20 mouse cellular contexts compared by ENCODE assay signal in genomic region chr17:86611772-86612171, GRCm38 (mm10).
DNase-seq lines count a peak whose midpoint lies in the region; TF ChIP-seq lines count a peak whose summit lies in the region.
"Had no signal": no experiment of that assay in that cellular context is flagged by ENCODE, and none has a peak within 500 bp of the region (broad histone marks: within the 10 kb centered on the region; RNA-seq: fewer than 3 reads in every experiment).

No protein-coding gene starts in this region.

- DNase-seq in layer of hippocampus, adult 2 months (ENCODE audit: low spot score in 2 of 2) = no peak
- DNase-seq in layer of hippocampus, adult 11-12 months (ENCODE audit: low spot score) = no peak
- DNase-seq in testis, postnatal 14 days (ENCODE audit: low spot score) = peak; percentile 27
- DNase-seq in testis, postnatal 10 days (ENCODE audit: low spot score) = no peak
- DNase-seq in retina, postnatal 1 day = peak; percentile 22
- no peak for DNase-seq in cerebellum, adult 9-11 months
- DNase-seq: adrenal gland, adult 8-10 months; adrenal gland, postnatal 25 days; cerebellum, adult 11-12 months; cerebellum, adult 8-10 months; cerebellum, postnatal 14 days; gastrocnemius, postnatal 25 days; heart, adult 2 months; heart, postnatal 14 days had no signal

- no peak overlapping the region for H3K4me3 ChIP-seq in layer of hippocampus, adult 2 months
- H3K4me3 ChIP-seq: forebrain, embryonic 10.5 days; forebrain, embryonic 13.5 days; heart, adult 2 months; heart, embryonic 10.5 days; heart, embryonic 13.5 days; hindbrain, embryonic 12.5 days; hindbrain, embryonic 15.5 days had no signal

- TF ChIP-seq CTCF in layer of hippocampus, adult 2 months (conservative IDR thresholded peaks at IDR 0.05) = no peak

- peak overlapping the region; percentile 36; the same call in 1 of the 2 replicates for H3K27ac ChIP-seq in layer of hippocampus, adult 2 months
- H3K27ac ChIP-seq: forebrain, embryonic 10.5 days; forebrain, embryonic 13.5 days; heart, adult 2 months; heart, embryonic 10.5 days; heart, embryonic 13.5 days; hindbrain, embryonic 12.5 days; hindbrain, embryonic 15.5 days had no signal

Comparison
In these comparisons a context has a peak if more than half of its experiments do, and no peak if none do; other contexts are left out.
1. DNase-seq: peak in testis, postnatal 14 days (single experiment) and retina, postnatal 1 day (single experiment); none in layer of hippocampus, adult 2 months (0 of 2), layer of hippocampus, adult 11-12 months (single experiment), testis, postnatal 10 days (single experiment) and cerebellum, adult 9-11 months (single experiment).